23 mouse cellular contexts compared by ENCODE assay signal in genomic region chr5:12024705-12025383, GRCm38 (mm10).
DNase-seq lines count a peak whose midpoint lies in the region; ATAC-seq and TF ChIP-seq lines count a peak whose summit lies in the region.
"Had no signal": no experiment of that assay in that cellular context is flagged by ENCODE, and none has a peak within 500 bp of the region (broad histone marks: within the 10 kb centered on the region; RNA-seq: fewer than 3 reads in every experiment).

No protein-coding gene starts in this region.

- DNase-seq in kidney, adult 9 months: peak; percentile 26
- no peak for DNase-seq in kidney, postnatal 14 days
- DNase-seq in MEL (ENCODE audit: low read depth, low spot score): peak; percentile 10
- peak; percentile 22 for DNase-seq in large intestine, adult 2 months (ENCODE audit: low read depth, low spot score)
- DNase-seq: adrenal gland, adult 2 months; adrenal gland, postnatal 10 days; adrenal gland, postnatal 25 days; B cell, adult 2 months; cerebellum, adult 11-12 months; cerebellum, adult 2 months; cerebellum, adult 9-10 months; cerebellum, postnatal 10 days; cerebellum, postnatal 25 days had no signal

- TF ChIP-seq EP300 in MEL (IDR thresholded peaks at IDR 0.05; ENCODE audit: low read depth in 1 of 2, low read length in 2 of 2): no peak

- no peaks in the 10 kb centered on the region for H3K9me3 ChIP-seq in intestine, embryonic 15.5 days
- no peaks in the 10 kb centered on the region for H3K9me3 ChIP-seq in intestine, postnatal 0 days (ENCODE audit: control insufficient read depth)
- no peaks in the 10 kb centered on the region for H3K9me3 ChIP-seq in MEL (replicated peaks; ENCODE audit: insufficient read depth, low read length)
- no peaks in the 10 kb centered on the region for H3K9me3 ChIP-seq in forebrain, embryonic 12.5 days
- H3K9me3 ChIP-seq: embryonic facial prominence, embryonic 10.5 days; embryonic facial prominence, embryonic 12.5 days; G1E had no signal

- no peaks in the 10 kb centered on the region for H3K27me3 ChIP-seq in intestine, embryonic 15.5 days (replicated peaks)
- H3K27me3 ChIP-seq in intestine, postnatal 0 days (replicated peaks; ENCODE audit: control insufficient read depth, insufficient read depth, low read length): no peaks in the 10 kb centered on the region
- H3K27me3 ChIP-seq in MEL (ENCODE audit: control insufficient read depth in 1 of 2, insufficient read depth in 2 of 2, low read length in 2 of 2): no peaks in the 10 kb centered on the region
- H3K27me3 ChIP-seq in forebrain, embryonic 12.5 days: no peaks in the 10 kb centered on the region
- H3K27me3 ChIP-seq: CH12.LX; embryonic facial prominence, embryonic 12.5 days had no signal

- H3K4me3 ChIP-seq in intestine, embryonic 15.5 days (replicated peaks): no peak overlapping the region
- no peak overlapping the region for H3K4me3 ChIP-seq in intestine, postnatal 0 days (ENCODE audit: low read depth, low read length)
- H3K4me3 ChIP-seq in MEL (ENCODE audit: control insufficient read depth in 1 of 2, insufficient read depth in 1 of 2, low read depth in 2 of 2, low read length in 2 of 2): no peak overlapping the region
- no peak overlapping the region for H3K4me3 ChIP-seq in forebrain, embryonic 12.5 days (replicated peaks)
- H3K4me3 ChIP-seq: embryonic facial prominence, embryonic 10.5 days; embryonic facial prominence, embryonic 12.5 days had no signal

- ATAC-seq in intestine, embryonic 15.5 days: peak; percentile 75
- ATAC-seq in intestine, postnatal 0 days: no peak
- no peak for ATAC-seq in forebrain, embryonic 12.5 days (ENCODE audit: low FRiP score)
- ATAC-seq: CD4-positive, CD25-positive, alpha-beta regulatory T cell, adult 4 months; forebrain, embryonic 14.5 days; forebrain, embryonic 16.5 days had no signal

- no peak overlapping the region for H3K4me2 ChIP-seq in intestine, embryonic 15.5 days (replicated peaks)
- no peak overlapping the region for H3K4me2 ChIP-seq in intestine, postnatal 0 days (replicated peaks; ENCODE audit: low read depth)
- no peak overlapping the region for H3K4me2 ChIP-seq in forebrain, embryonic 12.5 days
- H3K4me2 ChIP-seq: embryonic facial prominence, embryonic 12.5 days had no signal

- TF ChIP-seq RAD21 in MEL (IDR thresholded peaks at IDR 0.05; ENCODE audit: low read depth, low read length): no peak

- TF ChIP-seq CTCF in intestine, postnatal 0 days (IDR thresholded peaks at IDR 0.05; ENCODE audit: low read depth): no peak
- no peak for TF ChIP-seq CTCF in MEL (IDR thresholded peaks at IDR 0.05 in 2 of 3, conservative IDR thresholded peaks at IDR 0.05 in 1 of 3; ENCODE audit: control insufficient read depth in 1 of 3, insufficient read depth in 1 of 3, low read depth in 2 of 3, low read length in 3 of 3, poor library complexity in 1 of 3, severe bottlenecking in 1 of 3)

- H3K9ac ChIP-seq in intestine, embryonic 15.5 days: no peak overlapping the region
- no peak overlapping the region for H3K9ac ChIP-seq in intestine, postnatal 0 days (ENCODE audit: low read depth, low read length)
- H3K9ac ChIP-seq in MEL (ENCODE audit: control insufficient read depth, low read depth, low read length, poor library complexity, severe bottlenecking): no peak overlapping the region
- H3K9ac ChIP-seq in forebrain, embryonic 12.5 days: no peak overlapping the region
- H3K9ac ChIP-seq: embryonic facial prominence, embryonic 12.5 days had no signal

- H3K4me1 ChIP-seq in intestine, embryonic 15.5 days (replicated peaks): no peaks in the 10 kb centered on the region
- H3K4me1 ChIP-seq in intestine, postnatal 0 days (replicated peaks; ENCODE audit: control insufficient read depth, insufficient read depth, low read length): no peaks in the 10 kb centered on the region
- no peaks in the 10 kb centered on the region; a peak in 1 of 4 replicates for H3K4me1 ChIP-seq in MEL (ENCODE audit: control insufficient read depth in 1 of 2, insufficient read depth in 2 of 2, low read length in 2 of 2)
- H3K4me1 ChIP-seq in forebrain, embryonic 12.5 days: no peaks in the 10 kb centered on the region
- H3K4me1 ChIP-seq: embryonic facial prominence, embryonic 10.5 days; embryonic facial prominence, embryonic 12.5 days had no signal

- H3K27ac ChIP-seq in intestine, embryonic 15.5 days: no peak overlapping the region
- H3K27ac ChIP-seq in intestine, postnatal 0 days (ENCODE audit: low read depth, low read length): no peak overlapping the region
- H3K27ac ChIP-seq in MEL (ENCODE audit: control insufficient read depth, low read depth, low read length): no peak overlapping the region
- H3K27ac ChIP-seq in forebrain, embryonic 12.5 days: no peak overlapping the region
- H3K27ac ChIP-seq: embryonic facial prominence, embryonic 10.5 days; embryonic facial prominence, embryonic 12.5 days had no signal

- TF ChIP-seq POLR2A in MEL (IDR thresholded peaks at IDR 0.05; ENCODE audit: control insufficient read depth in 1 of 2, insufficient read depth in 1 of 2, low read depth in 1 of 2, low read length in 2 of 2, poor library complexity in 1 of 2): no peak

- no peaks in the 10 kb centered on the region for H3K36me3 ChIP-seq in intestine, embryonic 15.5 days
- H3K36me3 ChIP-seq in intestine, postnatal 0 days (ENCODE audit: control insufficient read depth, insufficient read depth): no peaks in the 10 kb centered on the region
- no peaks in the 10 kb centered on the region; a peak in 1 of 4 replicates for H3K36me3 ChIP-seq in MEL (ENCODE audit: control insufficient read depth in 1 of 2, insufficient read depth in 2 of 2, low read length in 2 of 2)
- no peaks in the 10 kb centered on the region for H3K36me3 ChIP-seq in forebrain, embryonic 12.5 days (replicated peaks)
- H3K36me3 ChIP-seq: embryonic facial prominence, embryonic 10.5 days; embryonic facial prominence, embryonic 12.5 days; G1E had no signal

- no peaks in the 10 kb centered on the region for H3K79me2 ChIP-seq in MEL (ENCODE audit: control insufficient read depth, insufficient read depth, low read length, poor library complexity)

TF ChIP-seq in MEL, 35 proteins besides CTCF, POLR2A, EP300 and RAD21:
- TF ChIP-seq TBP (IDR thresholded peaks at IDR 0.05; ENCODE audit: low read depth, low read length) (no peak), USF2 (IDR thresholded peaks at IDR 0.05; ENCODE audit: borderline replicate concordance in 1 of 2, insufficient read depth in 1 of 2, low read depth in 1 of 2, low read length in 2 of 2) (no peak), KAT2A (conservative IDR thresholded peaks at IDR 0.05; ENCODE audit: low read depth, low read length) (no peak), ZC3H11A (IDR thresholded peaks at IDR 0.05; ENCODE audit: low read depth, low read length) (no peak)
